Mouse (Mus musculus) embryo, embryonic 11.5 days (tissue): ENCODE measurements around the gene Gsg1l2.

Experiments
- DNase-seq: peaks from one replicate; pipeline ENCODE4 v3.0.0-alpha.2; 2012; ENCODE audit warnings: low read depth, low spot score

Gene Gsg1l2

DNA sequence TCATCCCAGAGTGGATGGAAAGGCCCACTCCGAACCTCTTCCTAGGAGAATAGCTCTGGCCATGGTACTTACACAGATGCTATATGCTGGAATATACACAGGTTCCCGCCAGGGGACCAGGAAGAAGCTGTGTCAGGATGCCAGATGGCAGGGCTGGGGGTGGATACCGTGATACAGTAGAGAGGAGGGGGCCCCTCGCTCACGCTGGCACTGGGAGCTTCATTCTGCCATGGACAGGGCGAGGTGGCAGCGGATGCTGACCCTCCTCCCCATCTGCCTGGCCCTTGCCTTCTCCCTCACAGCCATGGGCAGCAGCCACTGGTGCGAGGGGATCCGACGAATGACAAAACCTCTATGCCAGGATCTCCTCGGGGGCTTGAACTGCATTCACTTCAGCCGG, at the start of gene Gsg1l2:
Gene Gsg1l2 (plus strand): TSS at position 230 of the 400 bp plus-strand sequence.
- no peak for DNase-seq

DNA sequence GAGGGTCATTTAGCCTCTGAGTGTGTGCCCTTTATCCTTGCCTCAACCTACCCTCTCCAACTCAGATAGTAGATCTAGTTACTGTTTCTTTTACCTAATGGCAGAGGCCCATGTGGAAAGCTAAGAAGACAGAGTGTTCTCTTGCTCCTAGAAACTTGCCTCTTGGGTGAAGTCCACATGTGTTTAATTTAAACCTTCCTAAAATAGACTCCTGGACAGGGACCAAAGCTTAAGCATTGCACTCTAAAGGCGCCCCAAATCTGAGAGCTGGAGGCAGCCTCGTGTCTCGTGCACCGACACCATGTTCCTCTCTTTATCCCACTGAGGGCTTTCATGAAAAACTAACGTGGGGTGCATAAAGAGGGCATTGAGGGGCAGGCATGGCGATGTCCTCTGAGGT, 47.3 kb upstream of the Gsg1l2 start:
- DNase-seq, result no peak

DNA sequence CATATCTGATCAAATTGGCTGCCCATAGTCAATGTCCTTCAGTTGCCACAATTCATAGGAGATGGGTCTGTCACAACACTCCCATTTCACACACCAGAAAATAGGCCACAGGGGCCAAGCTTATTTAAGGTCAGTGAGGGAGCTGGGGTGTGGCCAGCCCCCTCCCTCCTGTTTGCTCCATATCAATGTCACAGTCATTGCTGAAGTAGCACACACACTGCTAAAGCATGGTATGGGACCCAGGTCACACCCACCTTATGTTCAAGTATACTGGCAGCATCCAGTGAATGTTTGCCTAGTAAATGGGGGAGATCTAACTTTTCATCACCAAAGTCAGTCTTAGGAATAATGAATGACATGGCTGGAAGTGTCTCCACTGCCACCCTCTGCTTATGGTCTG, 45.7 kb upstream of the Gsg1l2 start:
- DNase-seq, result no peak

DNA sequence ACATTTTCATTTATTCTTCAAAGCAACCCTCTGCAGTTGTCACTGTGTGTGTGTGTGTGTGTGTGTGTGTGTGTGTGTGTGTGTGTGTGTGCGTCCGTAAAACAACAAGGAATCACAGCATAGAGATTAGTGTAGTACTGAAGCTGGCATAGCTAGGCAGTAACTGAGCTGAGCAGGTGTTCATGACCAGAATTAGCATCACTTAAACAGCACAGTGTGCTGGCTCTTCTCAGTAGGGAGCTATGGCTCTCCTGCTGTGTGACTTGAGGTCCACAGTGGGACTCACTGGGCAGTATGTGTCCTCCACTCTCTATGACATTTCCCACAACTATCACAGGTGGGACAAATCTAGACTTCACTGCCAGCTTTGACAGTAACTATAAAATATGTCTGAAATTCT, 43.4 kb upstream of the Gsg1l2 start:
- no peak for DNase-seq

DNA sequence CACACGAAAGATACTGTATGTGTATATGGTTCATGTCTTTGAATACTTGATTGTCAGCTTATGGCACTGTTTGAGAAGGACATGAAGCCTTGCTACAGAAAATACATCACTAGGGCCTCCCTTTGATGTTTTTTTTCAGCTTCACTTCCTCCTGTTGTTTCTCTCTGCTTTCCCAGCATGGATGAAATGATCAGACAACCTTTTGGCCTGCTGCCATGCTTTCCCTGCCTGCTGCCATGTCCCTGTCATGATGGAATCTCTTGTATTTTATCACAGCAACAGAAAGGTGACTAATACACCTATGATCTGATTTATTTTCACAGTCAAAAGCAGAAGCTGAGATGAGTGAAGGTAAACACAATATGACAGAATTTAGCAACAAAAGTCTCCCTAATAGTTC, 40.7 kb upstream of the Gsg1l2 start:
- no peak for DNase-seq

DNA sequence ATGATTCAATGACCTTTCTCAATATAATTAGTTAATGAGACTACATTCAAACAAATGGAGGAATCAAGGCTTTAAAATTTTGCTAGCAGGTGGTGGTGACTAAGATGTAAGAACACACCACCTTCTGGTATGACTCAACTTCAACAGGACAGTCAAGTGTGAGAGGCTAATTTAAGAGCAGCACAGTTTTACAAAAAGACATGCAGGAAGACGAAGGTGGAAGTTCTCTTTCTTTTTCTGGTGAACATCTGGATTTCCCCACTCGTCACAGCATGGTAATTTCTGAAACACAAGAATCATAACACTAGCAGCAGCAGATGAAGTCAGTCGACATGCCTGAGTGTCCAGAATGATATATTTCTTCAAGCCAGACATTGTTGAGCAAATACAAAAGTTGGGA, 39.8 kb upstream of the Gsg1l2 start:
- DNase-seq, result no peak

DNA sequence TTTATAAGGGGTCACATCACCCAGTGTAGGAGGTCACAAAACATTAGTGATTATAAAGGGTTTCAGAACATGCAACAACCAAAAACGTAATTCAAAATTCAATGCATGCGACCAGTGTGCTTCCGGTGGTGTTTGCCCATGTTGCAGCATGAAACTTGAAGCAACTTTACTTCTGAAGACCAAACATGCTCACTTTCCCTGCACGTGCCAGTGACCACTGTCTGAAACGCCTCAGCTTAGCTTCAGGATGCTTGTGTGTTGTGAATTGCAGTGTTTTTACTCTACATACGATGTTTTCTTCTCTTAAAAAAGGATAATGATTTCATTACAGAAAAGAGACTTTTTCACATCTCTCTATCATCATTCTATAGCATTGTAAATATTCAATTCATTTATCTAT, 36.1 kb upstream of the Gsg1l2 start:
- DNase-seq, result no peak

DNA sequence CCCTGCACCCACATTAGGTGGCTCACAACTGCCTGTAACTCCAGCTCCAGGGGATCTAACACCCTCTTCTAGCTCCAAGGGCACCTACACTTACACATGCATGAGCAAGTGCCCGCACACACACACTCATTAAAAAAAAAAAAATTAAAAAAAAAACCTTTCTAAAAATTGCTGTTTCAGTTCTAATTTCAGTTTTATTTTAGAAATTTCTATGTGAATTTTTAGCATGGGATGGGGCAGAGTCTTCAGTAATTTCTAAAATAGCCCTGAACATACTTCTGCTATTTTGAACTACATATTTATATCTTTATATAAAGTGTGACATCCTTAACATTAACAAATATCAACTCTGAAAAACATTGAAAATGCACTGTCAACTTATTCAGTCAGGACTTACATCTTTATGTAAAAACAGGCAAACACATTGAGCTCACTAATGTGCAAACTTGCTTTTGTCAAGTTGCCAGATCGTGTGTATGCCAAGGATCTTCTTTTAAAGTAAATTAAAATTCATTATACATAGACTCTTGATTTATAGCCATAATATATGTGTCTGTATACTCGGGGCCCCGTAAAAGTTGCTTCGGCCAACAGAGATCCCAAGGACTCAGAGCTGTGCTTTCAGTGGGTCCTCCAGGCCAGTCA, 35.4 kb upstream of the Gsg1l2 start:
- no peak for DNase-seq

DNA sequence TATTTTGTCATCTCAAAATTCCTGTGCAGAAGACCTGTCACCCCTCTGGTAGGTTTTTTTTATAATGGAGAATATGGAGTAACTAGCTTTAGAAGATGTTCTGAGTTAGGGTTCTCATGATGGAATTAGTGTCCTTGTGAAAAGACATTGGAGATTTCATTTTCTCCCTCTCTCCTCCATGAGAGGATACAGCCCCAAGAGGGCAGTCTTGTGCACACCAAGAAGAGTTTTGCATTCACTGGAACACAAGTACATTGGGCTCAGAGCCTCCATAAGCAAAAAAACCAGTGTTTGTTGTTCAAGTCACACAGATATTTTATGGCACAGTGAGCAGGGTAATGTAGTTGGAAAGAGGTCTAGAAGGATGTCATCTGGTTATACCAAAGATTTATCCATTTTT, 32.8 kb upstream of the Gsg1l2 start:
- DNase-seq, result no peak

DNA sequence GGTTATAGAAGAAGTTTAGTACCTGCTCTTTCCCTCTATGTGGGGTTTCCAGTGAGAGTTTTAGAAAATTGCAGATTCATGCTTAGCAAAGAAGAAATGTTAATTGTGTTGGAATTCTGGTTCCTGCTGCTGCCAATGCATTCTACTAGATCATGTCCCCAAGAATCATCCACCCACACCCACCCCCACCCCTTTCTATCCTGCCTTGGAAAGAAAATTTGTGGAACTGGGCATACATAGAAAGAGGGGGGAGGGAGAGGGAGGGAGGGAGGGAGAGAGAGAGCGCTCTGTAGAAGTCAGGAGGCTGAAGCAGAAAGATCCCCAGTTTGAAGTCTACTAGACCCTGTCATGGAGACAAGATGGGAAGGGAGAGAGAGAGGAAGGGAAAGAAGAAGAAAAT, 18.1 kb upstream of the Gsg1l2 start:
- no peak for DNase-seq

DNA sequence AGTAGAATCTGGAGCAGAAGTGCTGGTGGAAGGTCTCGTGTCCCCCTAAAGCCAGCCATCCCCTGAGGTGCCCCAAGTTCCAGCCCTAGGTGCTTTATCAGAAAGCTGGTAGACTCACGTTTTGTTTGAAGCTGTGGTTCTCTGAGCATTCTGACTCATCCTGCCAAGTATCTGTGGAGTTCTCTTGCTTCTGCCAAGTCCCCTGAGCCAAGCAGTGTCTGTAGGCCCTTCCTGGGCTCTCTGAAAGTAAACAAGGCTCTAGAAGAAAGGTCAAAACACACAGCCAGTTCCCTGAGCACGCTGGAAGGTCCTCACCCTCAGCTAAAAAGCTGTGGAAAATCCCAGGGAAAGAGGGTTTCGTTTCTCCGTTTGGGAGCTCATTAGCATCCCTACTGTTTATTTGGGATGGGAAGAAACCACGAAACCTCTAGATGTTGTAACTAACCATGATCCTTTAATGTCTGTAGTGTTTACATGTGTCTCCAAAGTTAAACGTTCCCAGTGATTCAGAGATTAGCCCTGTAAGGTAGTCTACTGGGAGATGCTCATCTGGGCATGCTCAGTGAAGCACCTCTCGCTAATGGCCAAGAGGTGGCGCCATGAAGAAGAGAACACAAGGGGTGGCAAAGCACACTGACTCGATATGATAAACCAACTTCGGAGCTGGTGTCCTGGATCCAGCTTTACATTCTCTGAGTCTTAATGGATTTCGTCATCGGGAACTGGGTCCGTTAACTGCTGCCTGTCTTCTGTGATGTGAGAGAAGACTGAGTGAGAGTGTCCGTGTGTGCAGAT, 16.8 kb upstream of the Gsg1l2 start:
- DNase-seq, result no peak

DNA sequence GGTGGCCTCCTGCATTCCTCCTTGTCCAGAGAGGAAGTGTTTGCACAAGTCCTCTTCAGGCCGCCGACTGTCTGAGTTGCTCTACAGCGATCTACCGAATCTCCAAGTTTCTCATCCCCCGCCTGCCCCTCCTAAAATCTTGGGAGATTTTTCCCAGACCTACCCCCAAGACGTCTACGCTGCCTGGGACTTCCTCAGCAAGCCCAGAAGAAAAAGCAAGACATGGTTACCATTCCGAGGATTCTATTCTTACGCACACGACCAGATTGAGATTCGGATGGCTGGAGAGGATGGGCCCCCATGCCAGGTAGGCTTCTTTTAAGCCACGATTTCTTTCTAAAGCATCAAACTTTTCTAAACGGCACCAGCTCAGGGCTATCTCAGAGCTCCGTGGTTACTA, 3.4 kb upstream of the Gsg1l2 start, which contains the start of gene Glp2r:
Gene Glp2r (minus strand): TSS at position 101 of the 400 bp plus-strand sequence.
- DNase-seq, result no peak

DNA sequence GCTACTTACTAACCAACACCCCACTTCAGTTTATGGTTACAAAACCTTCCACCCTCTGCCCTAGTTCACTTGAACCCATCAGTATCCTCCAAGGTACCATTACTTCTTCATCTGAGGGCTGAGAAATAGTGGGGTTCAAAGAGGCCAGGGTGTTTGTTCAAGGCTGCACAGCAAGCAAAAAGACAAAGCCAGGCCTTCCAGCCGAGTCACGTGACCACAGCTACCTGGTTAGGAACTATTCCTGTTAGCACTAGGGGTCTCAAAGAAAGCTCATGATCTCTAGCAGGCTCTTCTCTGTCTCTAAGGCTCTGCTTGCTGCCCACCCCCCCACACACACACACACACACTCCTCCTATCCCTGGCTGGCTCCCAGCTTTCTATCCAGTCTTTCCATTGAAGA, 2.7 kb upstream of the Gsg1l2 start:
- no peak for DNase-seq

DNA sequence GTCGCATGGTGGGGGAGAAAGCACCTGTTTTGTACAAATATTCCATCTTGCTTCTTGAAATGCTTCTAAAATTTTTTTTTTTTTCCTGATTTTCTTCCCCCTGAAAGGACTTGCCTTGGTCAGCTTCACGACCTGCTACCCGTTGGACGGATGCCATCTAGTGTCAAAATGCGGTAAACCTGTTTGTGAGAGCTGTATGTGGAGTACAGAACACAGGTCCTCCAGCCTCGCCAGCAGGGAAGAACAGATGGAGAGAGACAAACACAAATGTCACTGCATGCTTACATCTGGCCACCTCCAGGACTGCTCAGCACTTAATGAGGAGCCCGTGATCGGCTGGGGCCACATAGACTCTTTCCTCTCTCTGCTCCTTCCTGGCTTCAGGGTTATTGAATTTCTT, 1.8 kb upstream of the Gsg1l2 start:
- peak; percentile 48 for DNase-seq

DNA sequence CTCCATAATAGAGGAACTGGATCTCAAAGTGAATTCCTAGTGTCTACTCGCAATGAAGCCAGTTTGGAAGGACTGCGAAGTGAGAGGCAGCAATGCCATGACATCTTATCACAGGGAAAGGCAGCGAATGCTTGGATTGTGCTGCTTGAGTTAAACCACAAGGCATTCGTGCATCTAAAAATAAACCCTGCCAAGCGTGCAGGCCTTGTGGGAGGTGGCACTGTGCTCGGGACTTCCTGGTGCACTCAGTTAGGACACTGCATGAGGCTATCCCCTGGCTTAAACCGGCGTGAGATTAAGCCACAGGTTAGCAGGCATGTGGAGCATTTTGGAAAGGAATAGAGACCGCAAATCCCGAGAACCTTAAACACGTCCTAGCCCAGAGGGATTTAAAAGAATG, 15.8 kb downstream of the Gsg1l2 start:
- DNase-seq, result no peak

DNA sequence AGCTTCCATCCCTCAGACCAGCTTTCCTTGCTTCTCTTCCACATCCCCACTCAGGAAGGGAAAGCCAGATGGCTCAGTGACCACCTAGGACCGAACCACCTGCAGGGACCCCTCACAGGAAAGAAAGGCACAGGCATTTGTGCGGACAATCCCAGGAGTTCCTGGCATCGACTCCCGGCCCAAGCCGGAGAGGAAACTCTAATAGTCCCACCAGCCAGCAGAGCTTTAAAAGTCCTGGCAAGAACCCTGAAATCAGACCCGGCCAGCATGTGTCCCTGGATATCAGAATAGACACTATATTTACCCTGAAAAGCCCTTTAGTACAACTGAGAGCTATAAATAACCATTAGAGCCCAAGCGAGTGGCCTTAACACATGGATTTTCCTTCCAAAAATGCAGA, 23.5 kb downstream of the Gsg1l2 start, which contains the start of gene Dhrs7c:
Gene Dhrs7c (plus strand): TSS at position 257 of the 400 bp plus-strand sequence.
- DNase-seq, result no peak

DNA sequence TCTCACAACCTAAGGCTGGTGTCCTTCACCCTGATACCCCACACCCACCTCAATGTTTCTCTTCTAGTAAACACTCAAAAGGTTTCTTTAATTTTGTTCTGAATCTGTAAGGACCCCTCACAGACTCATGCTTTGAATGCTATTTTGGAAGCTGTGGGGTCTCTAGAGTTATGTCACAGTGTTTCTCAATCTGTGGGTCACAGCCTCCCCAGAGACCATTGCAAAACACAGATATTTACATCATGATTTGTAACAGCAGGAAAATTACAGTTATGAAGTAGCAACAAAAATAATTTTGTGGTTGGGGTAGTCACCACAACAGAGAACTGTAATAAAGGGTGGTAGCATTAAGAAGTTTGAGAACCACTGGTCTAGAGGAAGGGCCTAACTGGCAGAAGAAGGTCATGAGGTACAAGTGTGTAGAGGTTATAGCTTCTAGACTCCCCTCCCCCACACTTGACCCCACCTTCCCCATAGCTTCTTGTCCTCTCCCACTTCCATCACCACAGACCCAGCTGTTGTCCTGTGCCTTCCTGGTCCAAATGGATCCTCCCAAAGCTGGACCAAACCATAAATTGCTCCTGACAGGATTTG, 25.8 kb downstream of the Gsg1l2 start:
- DNase-seq, result no peak

DNA sequence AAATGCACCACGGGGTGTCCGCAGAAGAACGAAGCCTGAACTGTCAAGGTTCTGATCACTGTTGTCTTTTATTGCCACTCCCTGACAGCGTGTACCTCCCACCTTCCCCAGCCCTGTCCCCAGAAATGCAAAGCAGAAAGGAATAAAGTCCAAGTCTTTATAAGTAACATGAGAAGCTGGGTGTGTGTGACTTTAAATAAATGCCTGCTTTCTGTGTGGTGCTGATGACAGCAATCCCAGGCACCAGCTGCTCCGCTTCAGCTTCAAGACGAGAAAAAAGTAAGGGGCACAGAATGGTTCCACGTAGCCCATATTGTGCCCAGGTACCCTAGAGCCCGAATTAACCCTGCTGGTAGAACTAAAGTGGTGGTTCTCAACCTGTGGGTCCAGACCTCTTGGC, 26.8 kb downstream of the Gsg1l2 start:
- DNase-seq, result no peak

DNA sequence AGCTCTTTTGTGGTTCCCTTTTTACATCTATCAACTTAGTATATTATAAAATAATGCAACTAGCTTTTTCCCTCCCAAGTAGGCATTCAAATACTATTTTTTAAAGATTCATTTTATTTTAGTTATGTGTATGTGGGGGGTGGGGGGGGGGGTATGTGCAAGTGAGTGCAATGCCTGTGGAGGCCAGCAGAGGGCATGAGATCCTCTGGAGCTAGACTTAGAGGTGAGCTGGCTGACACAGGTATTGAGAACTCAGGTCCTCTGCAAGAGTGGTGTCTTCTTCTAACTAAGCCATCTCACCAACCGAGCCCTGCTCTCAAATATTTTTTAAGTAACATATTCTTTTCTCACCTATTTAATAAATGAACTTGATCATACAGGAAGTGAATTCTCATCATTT, 31.1 kb downstream of the Gsg1l2 start:
- DNase-seq, result no peak

DNA sequence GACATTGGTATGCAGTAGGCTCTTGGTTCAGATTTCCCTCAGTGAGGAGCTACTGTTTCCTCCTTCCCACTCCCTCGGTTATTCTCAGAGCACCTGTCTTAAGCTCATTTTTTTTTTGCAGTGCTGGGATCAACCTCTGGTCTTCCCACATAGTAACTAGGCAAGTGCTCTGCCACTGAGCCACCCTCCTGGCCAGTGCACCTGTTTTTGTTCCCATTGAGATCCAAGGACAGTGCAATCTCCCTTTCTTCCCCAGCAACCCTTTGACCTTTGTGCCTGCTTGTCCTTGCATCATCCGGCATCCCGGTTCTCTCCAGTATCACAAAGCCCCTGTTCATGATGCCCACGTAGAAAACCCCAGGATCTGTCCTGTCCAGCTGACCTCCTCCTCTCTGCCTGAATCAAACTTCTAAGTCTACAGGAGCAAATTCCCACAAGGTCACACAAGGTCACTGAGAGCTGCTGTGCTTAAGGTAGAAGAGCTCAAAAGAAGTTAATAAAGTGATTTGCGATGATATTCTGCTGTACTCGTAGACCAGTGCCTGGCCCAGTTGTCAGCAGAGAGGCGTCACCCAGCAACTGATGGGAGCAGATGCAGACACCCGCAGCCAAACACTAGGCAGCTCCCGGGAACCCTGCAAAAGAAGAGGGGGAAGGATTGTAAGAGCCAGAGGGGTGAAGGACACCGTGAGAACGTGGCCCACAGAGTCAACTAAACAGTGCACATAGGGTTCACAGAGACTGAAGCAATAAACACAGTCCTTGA, 32.6 kb downstream of the Gsg1l2 start:
- DNase-seq, result no peak

DNA sequence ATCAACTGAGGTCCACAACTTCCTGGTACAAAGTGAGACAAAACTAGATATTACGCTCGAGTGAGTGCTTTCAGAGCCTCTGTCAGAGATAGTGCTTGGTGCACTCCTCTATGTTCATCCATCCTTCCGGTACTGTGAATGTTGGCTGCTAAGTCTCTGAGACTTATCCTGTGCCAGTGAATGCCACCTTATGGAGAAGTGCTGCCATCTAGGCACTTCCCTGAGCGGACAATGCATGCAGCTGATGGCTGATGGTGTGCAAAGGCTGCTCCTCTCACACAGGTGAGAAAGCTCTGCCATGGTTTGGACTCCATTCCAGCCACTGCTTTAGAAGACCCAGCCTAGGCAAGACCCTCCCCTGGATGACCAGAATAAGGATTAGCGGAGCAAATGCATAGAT, 33.6 kb downstream of the Gsg1l2 start:
- DNase-seq, result no peak

DNA sequence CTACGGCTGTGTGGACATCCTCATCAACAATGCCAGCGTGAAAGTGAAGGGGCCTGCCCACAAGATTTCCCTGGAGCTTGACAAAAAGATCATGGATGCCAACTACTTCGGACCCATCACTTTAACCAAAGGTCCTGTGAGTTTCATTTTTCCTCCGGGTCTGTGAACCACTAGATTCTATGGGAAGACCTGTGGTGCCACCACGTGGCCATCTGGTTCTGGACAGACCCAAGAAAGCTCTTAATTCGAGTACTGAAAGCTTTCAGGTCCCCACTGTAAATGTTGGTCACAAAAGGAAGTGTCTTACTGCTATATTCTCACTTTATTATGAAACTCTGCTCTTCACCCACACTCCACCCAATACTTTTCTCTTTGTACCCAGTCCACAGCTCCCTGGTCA, 37.1 kb downstream of the Gsg1l2 start:
- no peak for DNase-seq
